Mouse (Mus musculus) midbrain, postnatal 0 days (tissue): ENCODE data around the gene Dennd5a. TPM values are rescaled to one million over a fixed set of nuclear protein-coding genes. Genes with fewer than 3 reads are reported as not detected.
A peak's percentile ranks its signal among the peaks of the same experiment; 100 is the strongest.
"Not testable (repeated sequence)": the region's sequence is repeated elsewhere in the genome, so short reads cannot be mapped to it uniquely, and the experiment has no call there.

Experiments used
- ATAC-seq: fragments of 200-750 bp; cut with Nextera tagmentation; 2 replicates; pipeline ENCODE4 v1.8.0; 2017; ENCODE audit warnings: moderate number of reproducible peaks, mild to moderate bottlenecking, moderate TSS enrichment, moderate library complexity; ENCODE audit not compliant: low FRiP score
- DNase-seq: peaks from one replicate; pipeline ENCODE4 v3.0.0-alpha.2; 2015; ENCODE audit warnings: low spot score
- H3K27ac ChIP-seq: fragments of 300-500 bp; sonication (generic); 2 replicates; pipeline ENCODE4 v1.5.1; 2014; ENCODE audit warnings: low read depth, mild to moderate bottlenecking, low read length, mixed read lengths
- H3K27me3 ChIP-seq: fragments of 300-500 bp; sonication (generic); 2 replicates; pipeline ENCODE4 v1.6.1; 2014; ENCODE audit warnings: low read length, control low read depth, mixed read lengths; ENCODE audit not compliant: insufficient read depth
- H3K36me3 ChIP-seq: fragments of 300-500 bp; sonication (generic); 2 replicates; pipeline ENCODE4 v1.6.1; 2014; ENCODE audit warnings: low read length, control low read depth, mixed read lengths; ENCODE audit not compliant: insufficient read depth
- H3K4me1 ChIP-seq: fragments of 300-500 bp; sonication (generic); 2 replicates; pipeline ENCODE4 v1.6.1; 2014; ENCODE audit warnings: mild to moderate bottlenecking, control low read depth, antibody characterized with exemption, low read length, mixed read lengths; ENCODE audit not compliant: insufficient read depth
- H3K4me2 ChIP-seq: fragments of 300-500 bp; sonication (generic); 2 replicates; pipeline ENCODE4 v1.6.1; 2014; ENCODE audit warnings: low read depth, mild to moderate bottlenecking, low read length, mixed read lengths; ENCODE audit not compliant: poor library complexity, severe bottlenecking
- H3K4me3 ChIP-seq: fragments of 300-500 bp; sonication (generic); 2 replicates; pipeline ENCODE4 v1.5.1; 2014; ENCODE audit warnings: low read depth, mild to moderate bottlenecking, low read length, moderate library complexity
- H3K9ac ChIP-seq: fragments of 300-500 bp; sonication (generic); replicated peaks from 2 replicates; pipeline ENCODE4 v1.6.1; 2014; ENCODE audit warnings: mild to moderate bottlenecking, low read length, moderate library complexity, mixed read lengths; ENCODE audit not compliant: poor library complexity, severe bottlenecking
- H3K9me3 ChIP-seq: fragments of 300-500 bp; sonication (generic); 2 replicates; pipeline ENCODE4 v1.6.1; 2016; ENCODE audit warnings: low read length, control low read depth
- CTCF ChIP-seq: IDR thresholded peaks from 2 replicates; pipeline ENCODE4 v1.5.1; 2016; ENCODE audit warnings: antibody characterized with exemption, mild to moderate bottlenecking
- WGBS: fragments of 180-500 bp; shearing (Covaris S2); extraction: QIAGEN DNeasy Blood & Tissue Kit; methylation state at CpG from one replicate; pipeline ENCODE4 v1.1.7; 2014; 5-methylcytosine and 5-hydroxymethylcytosine counted together
- polyA plus RNA-seq: library from polyadenylated mRNA; unstranded; fragments of >200 nt; fragmentation: Nextera tagmentation; extraction: Ambion mirVana; gene quantifications from 2 replicates; pipeline ENCODE4 v1.2.1, GENCODE M21; 2015
- total RNA-seq: library from RNA; depleted of rRNA; stranded (reverse); fragments of >200 nt; gene quantifications from 2 replicates; pipeline ENCODE4 v1.2.3, GENCODE M21; 2014

Gene Dennd5a
- total and polyA plus RNA-seq, 2 experiments from 2014 or later, result 28.7 to 185 TPM

- no peak for TF ChIP-seq CTCF
- no peaks in the 10 kb centered on the region for H3K27me3 ChIP-seq
Observed at GRCm38 (mm10) chr7:110002092-110002491, 41.8 kb upstream of the Dennd5a start.

GRCm38 (mm10) chr7:109998388-109998787 lies 38.1 kb upstream of the Dennd5a start:
- Histone ChIP-seq H3K4me3 (no peak overlapping the region), H3K9me3 (no peaks in the 10 kb centered on the region), H3K9ac (no peak overlapping the region), H3K4me1 (no peaks in the 10 kb centered on the region), H3K27me3 (no peaks in the 10 kb centered on the region), H3K36me3 (no peaks in the 10 kb centered on the region), H3K4me2 (no peak overlapping the region), H3K27ac (no peak overlapping the region)
- no peak for ATAC-seq
- 83% methylated on average over 4 of the region's 4 CpGs for WGBS
- DNase-seq, result no peak
- no peak for TF ChIP-seq CTCF

More at GRCm38 (mm10) chr7:110002092-110002491, 41.8 kb upstream of the Dennd5a start:
- no peak overlapping the region for H3K9ac ChIP-seq
- no peak overlapping the region for H3K4me3 ChIP-seq
- no peaks in the 10 kb centered on the region for H3K9me3 ChIP-seq
- ATAC-seq (no peak), DNase-seq (no peak)
- no peaks in the 10 kb centered on the region for H3K36me3 ChIP-seq
- H3K4me2 ChIP-seq, result no peak overlapping the region
- no peak overlapping the region for H3K27ac ChIP-seq
- no peaks in the 10 kb centered on the region for H3K4me1 ChIP-seq

DNA sequence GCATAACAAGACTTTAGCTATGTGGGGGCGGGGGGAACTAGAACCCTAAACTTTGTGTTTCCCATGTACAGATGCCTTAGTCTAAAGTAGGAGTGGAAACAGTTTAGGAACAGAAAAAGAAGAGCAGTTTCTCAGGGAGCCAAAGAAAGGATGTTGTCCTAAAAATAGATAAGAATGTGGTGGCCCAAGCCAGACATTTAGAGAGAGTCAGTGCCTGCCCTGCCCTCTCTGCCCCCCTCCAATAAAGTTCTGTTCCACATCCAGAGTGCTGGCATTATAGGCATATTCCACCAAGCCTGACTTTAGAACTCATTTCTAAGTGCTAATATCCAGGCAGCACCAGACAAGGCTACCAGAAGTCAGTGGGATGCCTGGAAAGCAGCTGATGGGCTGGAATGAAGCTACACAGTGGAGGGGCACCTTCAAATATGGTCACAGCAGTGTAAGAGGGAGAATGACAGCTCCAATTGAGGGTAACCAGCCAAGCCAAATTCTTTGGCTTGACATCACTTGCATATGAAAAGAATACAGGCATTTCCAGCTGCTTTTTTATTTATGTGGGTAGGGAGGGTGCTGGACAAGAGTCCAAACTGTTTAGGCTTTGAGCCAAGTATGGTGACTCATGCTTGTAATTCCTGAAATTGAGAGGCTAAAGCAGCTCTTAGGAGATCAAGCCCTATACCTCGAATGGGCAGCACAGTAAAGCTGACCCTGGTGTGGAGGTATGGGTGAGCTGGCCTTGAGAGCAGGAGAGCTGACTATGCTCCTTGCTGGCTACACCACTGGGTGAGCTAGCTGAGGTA lies 33.1 kb upstream of the Dennd5a start:
- Histone ChIP-seq H3K4me1 (no peaks in the 10 kb centered on the region), H3K36me3 (no peaks in the 10 kb centered on the region), H3K9me3 (no peaks in the 10 kb centered on the region), H3K27me3 (no peaks in the 10 kb centered on the region), H3K4me2 (no peak overlapping the region), H3K27ac (no peak overlapping the region), H3K9ac (no peak overlapping the region), H3K4me3 (no peak overlapping the region)
- ATAC-seq (peak; percentile 34; the same call in 1 of the 2 replicates), DNase-seq (peak; percentile 65)
- TF ChIP-seq CTCF, result no peak
- 40% methylated on average over 2 of the region's 2 CpGs for WGBS

- Histone ChIP-seq H3K27ac (no peak overlapping the region), H3K9ac (no peak overlapping the region), H3K36me3 (no peaks in the 10 kb centered on the region), H3K4me2 (no peak overlapping the region), H3K4me1 (no peaks in the 10 kb centered on the region), H3K27me3 (no peaks in the 10 kb centered on the region), H3K9me3 (no peaks in the 10 kb centered on the region), H3K4me3 (no peak overlapping the region)
- DNase-seq (no peak), ATAC-seq (no peak)
- 92% methylated on average over 1 of the region's 1 CpGs for WGBS
- TF ChIP-seq CTCF, result no peak
Observed at GRCm38 (mm10) chr7:109991286-109991685, 31.0 kb upstream of the Dennd5a start.

DNA sequence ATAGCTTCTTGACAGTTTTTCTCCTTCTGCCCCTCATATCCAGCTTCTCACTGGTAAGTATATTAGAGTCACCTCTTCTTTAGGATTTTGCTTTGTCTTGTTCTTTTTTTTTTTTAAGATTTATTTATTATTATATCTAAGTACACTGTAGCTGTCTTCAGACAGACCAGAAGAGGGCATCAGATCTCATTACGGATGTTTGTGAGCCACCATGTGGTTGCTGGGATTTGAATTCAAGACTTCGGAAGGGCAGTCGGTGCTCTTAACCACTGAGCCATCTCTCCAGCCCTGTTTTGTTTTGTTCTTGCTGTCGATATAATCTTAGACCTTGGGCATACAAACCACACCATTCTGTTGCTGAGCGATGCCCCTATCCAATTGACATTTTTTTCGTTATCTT lies 26.5 kb upstream of the Dennd5a start, which contains the start of gene Tmem41b:
Gene Tmem41b, minus strand, starts transcription at position 155 of the 400 bp plus-strand sequence.
- not testable (repeated sequence) for ATAC-seq, DNase-seq

GRCm38 (mm10) chr7:109986133-109986669 lies 25.9 kb upstream of the Dennd5a start:
- under 1% methylated on average over 43 of the region's 43 CpGs for WGBS
- Histone ChIP-seq H3K9ac (peak overlapping the region; percentile 56), H3K4me1 (no peaks in the 10 kb centered on the region), H3K27me3 (no peaks in the 10 kb centered on the region), H3K27ac (peak overlapping the region; percentile 83), H3K36me3 (0 out of 2 replicates have a peak, but pooled peaks cover 3% of the 10 kb centered on the region), H3K4me3 (peak overlapping the region; percentile 44), H3K4me2 (peak overlapping the region; percentile 59), H3K9me3 (no peaks in the 10 kb centered on the region)
- ATAC-seq (peak; percentile 99), DNase-seq (peak; percentile 100)
- no peak for TF ChIP-seq CTCF

More for the DNA sequence above, 26.5 kb upstream of the Dennd5a start, which contains the start of gene Tmem41b:
- 40% methylated on average over 6 of the region's 6 CpGs for whole genome bisulfite sequencing
- peak; percentile 62 for TF ChIP-seq CTCF
- H3K4me1 ChIP-seq, H3K27me3 ChIP-seq, H3K36me3 ChIP-seq, H3K9me3 ChIP-seq: not testable (repeated sequence)
- peak within 1 kb of the TSS; percentile 56 for H3K9ac ChIP-seq
- H3K4me3 ChIP-seq, result peak within 1 kb of the TSS; percentile 44
- H3K27ac ChIP-seq, result peak within 1 kb of the TSS; percentile 83
- peak within 1 kb of the TSS; percentile 59 for H3K4me2 ChIP-seq
